Mouse (Mus musculus): ENCODE data around the gene Tmem11. TPM values are rescaled to one million over a fixed set of nuclear protein-coding genes. Genes with fewer than 3 reads are reported as not detected.
"Not testable (repeated sequence)": the region's sequence is repeated elsewhere in the genome, so short reads cannot be mapped to it uniquely, and the experiment has no call there.

The Tmem11 gene
- polyA plus RNA-seq, 1 experiment = 58.8 TPM

- DNase-seq (ENCODE audit: low read depth) = no peak
- TF ChIP-seq CTCF (IDR thresholded peaks at IDR 0.05; ENCODE audit: borderline replicate concordance, extremely low read depth, insufficient read depth, insufficient read length) (no peak), POLR2A (IDR thresholded peaks at IDR 0.05; ENCODE audit: borderline replicate concordance, extremely low read depth, insufficient read depth, insufficient read length, poor library complexity, severe bottlenecking) (no peak)
These were observed 1.5 kb upstream of the Tmem11 start for GRCm38 (mm10) chr11:60880559-60880958.

- peak; percentile 66 for TF ChIP-seq CTCF (IDR thresholded peaks at IDR 0.05; ENCODE audit: borderline replicate concordance, extremely low read depth, insufficient read depth, insufficient read length)
- no peak for TF ChIP-seq POLR2A (IDR thresholded peaks at IDR 0.05; ENCODE audit: borderline replicate concordance, extremely low read depth, insufficient read depth, insufficient read length, poor library complexity, severe bottlenecking)
- DNase-seq (ENCODE audit: low read depth) = peak; percentile 84
These were observed 351 bp upstream of the Tmem11 start for GRCm38 (mm10) chr11:60879423-60879822.

GRCm38 (mm10) chr11:60878056-60878612 lies 938 bp downstream of the Tmem11 start:
- no peak for TF ChIP-seq CTCF (IDR thresholded peaks at IDR 0.05; ENCODE audit: borderline replicate concordance, extremely low read depth, insufficient read depth, insufficient read length)
- no peak for TF ChIP-seq POLR2A (IDR thresholded peaks at IDR 0.05; ENCODE audit: borderline replicate concordance, extremely low read depth, insufficient read depth, insufficient read length, poor library complexity, severe bottlenecking)
- peak; percentile 69 for DNase-seq (ENCODE audit: low read depth)

- DNase-seq (ENCODE audit: low read depth) = no peak
- no peak for TF ChIP-seq CTCF (IDR thresholded peaks at IDR 0.05; ENCODE audit: borderline replicate concordance, extremely low read depth, insufficient read depth, insufficient read length)
- TF ChIP-seq POLR2A (IDR thresholded peaks at IDR 0.05; ENCODE audit: borderline replicate concordance, extremely low read depth, insufficient read depth, insufficient read length, poor library complexity, severe bottlenecking) = no peak
These were observed 6.0 kb downstream of the Tmem11 start for GRCm38 (mm10) chr11:60873101-60873500.

GRCm38 (mm10) chr11:60871409-60871808 lies 7.7 kb downstream of the Tmem11 start:
- no peak for DNase-seq (ENCODE audit: low read depth)
- TF ChIP-seq CTCF (IDR thresholded peaks at IDR 0.05; ENCODE audit: borderline replicate concordance, extremely low read depth, insufficient read depth, insufficient read length) (no peak), POLR2A (IDR thresholded peaks at IDR 0.05; ENCODE audit: borderline replicate concordance, extremely low read depth, insufficient read depth, insufficient read length, poor library complexity, severe bottlenecking) (no peak)

- not testable (repeated sequence) for DNase-seq (ENCODE audit: low read depth)
These were observed 9.6 kb downstream of the Tmem11 start for GRCm38 (mm10) chr11:60869471-60869870.

GRCm38 (mm10) chr11:60867904-60868303 lies 11.2 kb downstream of the Tmem11 start:
- no peak for TF ChIP-seq CTCF (IDR thresholded peaks at IDR 0.05; ENCODE audit: borderline replicate concordance, extremely low read depth, insufficient read depth, insufficient read length)
- TF ChIP-seq POLR2A (IDR thresholded peaks at IDR 0.05; ENCODE audit: borderline replicate concordance, extremely low read depth, insufficient read depth, insufficient read length, poor library complexity, severe bottlenecking) = no peak
- DNase-seq (ENCODE audit: low read depth) = peak; percentile 13

GRCm38 (mm10) chr11:60867456-60867855 lies 11.6 kb downstream of the Tmem11 start:
- TF ChIP-seq POLR2A (IDR thresholded peaks at IDR 0.05; ENCODE audit: borderline replicate concordance, extremely low read depth, insufficient read depth, insufficient read length, poor library complexity, severe bottlenecking) = no peak
- no peak for TF ChIP-seq CTCF (IDR thresholded peaks at IDR 0.05; ENCODE audit: borderline replicate concordance, extremely low read depth, insufficient read depth, insufficient read length)
- DNase-seq (ENCODE audit: low read depth) = no peak

GRCm38 (mm10) chr11:60866021-60866420 lies 13.1 kb downstream of the Tmem11 start:
- TF ChIP-seq CTCF (IDR thresholded peaks at IDR 0.05; ENCODE audit: borderline replicate concordance, extremely low read depth, insufficient read depth, insufficient read length) (no peak), POLR2A (IDR thresholded peaks at IDR 0.05; ENCODE audit: borderline replicate concordance, extremely low read depth, insufficient read depth, insufficient read length, poor library complexity, severe bottlenecking) (no peak)
- no peak for DNase-seq (ENCODE audit: low read depth)

GRCm38 (mm10) chr11:60864916-60865315 lies 14.2 kb downstream of the Tmem11 start:
- DNase-seq (ENCODE audit: low read depth) = no peak
- TF ChIP-seq POLR2A (IDR thresholded peaks at IDR 0.05; ENCODE audit: borderline replicate concordance, extremely low read depth, insufficient read depth, insufficient read length, poor library complexity, severe bottlenecking) (no peak), CTCF (IDR thresholded peaks at IDR 0.05; ENCODE audit: borderline replicate concordance, extremely low read depth, insufficient read depth, insufficient read length) (no peak)

GRCm38 (mm10) chr11:60864166-60864565 lies 14.9 kb downstream of the Tmem11 start:
- DNase-seq (ENCODE audit: low read depth) = no peak
- TF ChIP-seq POLR2A (IDR thresholded peaks at IDR 0.05; ENCODE audit: borderline replicate concordance, extremely low read depth, insufficient read depth, insufficient read length, poor library complexity, severe bottlenecking) (no peak), CTCF (IDR thresholded peaks at IDR 0.05; ENCODE audit: borderline replicate concordance, extremely low read depth, insufficient read depth, insufficient read length) (no peak)

GRCm38 (mm10) chr11:60863196-60863595 lies 15.9 kb downstream of the Tmem11 start:
- no peak for DNase-seq (ENCODE audit: low read depth)
- TF ChIP-seq CTCF (IDR thresholded peaks at IDR 0.05; ENCODE audit: borderline replicate concordance, extremely low read depth, insufficient read depth, insufficient read length) = no peak
- TF ChIP-seq POLR2A (IDR thresholded peaks at IDR 0.05; ENCODE audit: borderline replicate concordance, extremely low read depth, insufficient read depth, insufficient read length, poor library complexity, severe bottlenecking) = no peak
